Mouse (Mus musculus): ENCODE measurements around the gene Upk3b. TPM values are rescaled to one million over a fixed set of nuclear protein-coding genes. Genes with fewer than 3 reads are reported as not detected.
"Not testable (repeated sequence)": the region's sequence is repeated elsewhere in the genome, so short reads cannot be mapped to it uniquely, and the experiment has no call there.

The Upk3b gene
- polyA plus RNA-seq, 1 experiment: 0.34 TPM

- TF ChIP-seq EP300 (IDR thresholded peaks at IDR 0.05; ENCODE audit: insufficient read depth, low read depth, low read length): 0 out of 2 replicates have a peak, but pooled peaks have one; percentile 2
- no peak for TF ChIP-seq CTCF (IDR thresholded peaks at IDR 0.05; ENCODE audit: low read depth, low read length)
- H3K27me3 ChIP-seq (ENCODE audit: control insufficient read depth, insufficient read depth, low read length, poor library complexity, severe bottlenecking): no peaks in the 10 kb centered on the region
- no peaks in the 10 kb centered on the region for H3K36me3 ChIP-seq (ENCODE audit: control insufficient read depth, insufficient read depth, low read length, poor library complexity, severe bottlenecking)
- H3K9me3 ChIP-seq (replicated peaks; ENCODE audit: control insufficient read depth, insufficient read depth, low read length, poor library complexity, severe bottlenecking): no peaks in the 10 kb centered on the region
- H3K4me3 ChIP-seq (ENCODE audit: low read depth, low read length): 0 out of 2 replicates have a peak overlapping the region, but pooled peaks have one; percentile 2
- H3K4me1 ChIP-seq (ENCODE audit: control insufficient read depth, insufficient read depth, low read length): peaks cover 6% of the 10 kb centered on the region
- no peak overlapping the region for H3K9ac ChIP-seq (ENCODE audit: low read depth, poor library complexity, severe bottlenecking)
- no peak overlapping the region for H3K27ac ChIP-seq (ENCODE audit: insufficient read depth, low read length)
Measured at GRCm38 (mm10) chr5:136057085-136057484, 18.8 kb downstream of the Upk3b start.

DNA sequence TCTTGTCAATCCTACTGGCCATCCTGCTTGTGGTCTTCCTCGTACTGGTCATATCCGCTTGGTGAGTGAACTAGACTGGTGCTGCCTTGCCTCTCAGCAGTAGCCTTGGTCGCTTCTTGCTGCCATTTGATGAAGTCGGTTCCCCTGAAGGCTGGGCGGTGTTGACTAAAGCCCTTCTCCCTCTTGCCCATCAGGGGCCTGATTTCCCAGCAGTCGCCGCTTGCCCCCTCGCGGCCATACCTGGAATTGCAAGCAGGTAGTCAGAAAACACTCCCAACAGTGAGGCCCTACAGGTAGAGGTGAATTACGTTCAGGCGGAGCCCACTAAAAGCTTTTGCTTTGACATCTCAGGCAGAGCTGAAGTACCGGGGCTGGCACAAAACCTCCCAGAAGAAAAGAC, 23.3 kb downstream of the Upk3b start:
- no peak overlapping the region for H3K4me3 ChIP-seq (ENCODE audit: low read depth, low read length)
- no peaks in the 10 kb centered on the region for H3K9me3 ChIP-seq (replicated peaks; ENCODE audit: control insufficient read depth, insufficient read depth, low read length, poor library complexity, severe bottlenecking)
- no peak overlapping the region for H3K9ac ChIP-seq (ENCODE audit: low read depth, poor library complexity, severe bottlenecking)
- no peaks in the 10 kb centered on the region for H3K36me3 ChIP-seq (ENCODE audit: control insufficient read depth, insufficient read depth, low read length, poor library complexity, severe bottlenecking)
- H3K4me1 ChIP-seq (ENCODE audit: control insufficient read depth, insufficient read depth, low read length): peaks cover 6% of the 10 kb centered on the region
- H3K27me3 ChIP-seq (ENCODE audit: control insufficient read depth, insufficient read depth, low read length, poor library complexity, severe bottlenecking): no peaks in the 10 kb centered on the region
- peak overlapping the region; percentile 4; the same call in 1 of the 2 replicates for H3K27ac ChIP-seq (ENCODE audit: insufficient read depth, low read length)
- 0 out of 2 replicates have a peak, but pooled peaks have one; percentile 19 for TF ChIP-seq EP300 (IDR thresholded peaks at IDR 0.05; ENCODE audit: insufficient read depth, low read depth, low read length)
- TF ChIP-seq POLR2A (IDR thresholded peaks at IDR 0.05; ENCODE audit: insufficient read depth, low read length): no peak
- TF ChIP-seq CTCF (IDR thresholded peaks at IDR 0.05; ENCODE audit: low read depth, low read length): peak; percentile 92

GRCm38 (mm10) chr5:136063920-136064319, 25.6 kb downstream of the Upk3b start:
- TF ChIP-seq POLR2A (IDR thresholded peaks at IDR 0.05; ENCODE audit: insufficient read depth, low read length) (no peak), CTCF (IDR thresholded peaks at IDR 0.05; ENCODE audit: low read depth, low read length) (no peak), EP300 (IDR thresholded peaks at IDR 0.05; ENCODE audit: insufficient read depth, low read depth, low read length) (no peak)

DNA sequence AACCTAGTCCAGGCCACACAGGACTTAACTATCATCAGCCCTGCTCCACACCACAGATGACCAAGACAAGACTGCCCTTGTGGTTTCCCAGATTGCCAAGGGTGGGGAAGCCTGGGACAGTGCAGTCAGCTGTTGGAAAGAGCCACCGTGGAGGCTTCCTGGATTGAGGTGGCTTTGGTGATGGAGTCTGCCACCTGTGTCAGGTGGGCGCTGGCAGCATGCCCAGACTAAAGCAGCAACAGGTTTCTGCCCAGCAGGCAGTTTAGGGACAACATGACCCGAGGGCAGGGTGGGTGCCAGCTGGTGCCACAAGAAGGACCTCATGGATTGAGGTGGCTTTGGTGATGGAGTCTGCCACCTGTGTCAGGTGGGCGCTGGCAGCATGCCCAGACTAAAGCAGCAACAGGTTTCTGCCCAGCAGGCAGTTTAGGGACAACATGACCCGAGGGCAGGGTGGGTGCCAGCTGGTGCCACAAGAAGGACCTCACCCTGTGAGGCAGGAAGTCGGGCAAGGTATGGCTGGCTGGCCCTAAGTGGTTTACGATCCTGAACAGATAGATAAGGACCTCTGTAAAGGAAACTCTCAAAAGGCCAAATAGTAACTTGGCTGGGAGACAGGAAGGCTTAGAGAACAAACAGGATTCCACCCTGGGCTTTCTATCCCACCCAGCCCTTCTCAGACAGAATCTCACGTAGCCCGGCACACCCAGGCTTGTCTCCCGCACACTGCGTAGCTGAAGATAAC, 28.3 kb downstream of the Upk3b start:
- H3K9me3 ChIP-seq (replicated peaks; ENCODE audit: control insufficient read depth, insufficient read depth, low read length, poor library complexity, severe bottlenecking); H3K27me3 ChIP-seq (ENCODE audit: control insufficient read depth, insufficient read depth, low read length, poor library complexity, severe bottlenecking); H3K9ac ChIP-seq (ENCODE audit: low read depth, poor library complexity, severe bottlenecking); H3K36me3 ChIP-seq (ENCODE audit: control insufficient read depth, insufficient read depth, low read length, poor library complexity, severe bottlenecking); H3K4me1 ChIP-seq (ENCODE audit: control insufficient read depth, insufficient read depth, low read length); H3K27ac ChIP-seq (ENCODE audit: insufficient read depth, low read length); H3K4me3 ChIP-seq (ENCODE audit: low read depth, low read length): not testable (repeated sequence)

More at GRCm38 (mm10) chr5:136063920-136064319, 25.6 kb downstream of the Upk3b start:
- H3K27ac ChIP-seq (ENCODE audit: insufficient read depth, low read length): no peak overlapping the region
- no peaks in the 10 kb centered on the region for H3K9me3 ChIP-seq (replicated peaks; ENCODE audit: control insufficient read depth, insufficient read depth, low read length, poor library complexity, severe bottlenecking)
- no peaks in the 10 kb centered on the region for H3K36me3 ChIP-seq (ENCODE audit: control insufficient read depth, insufficient read depth, low read length, poor library complexity, severe bottlenecking)
- no peak overlapping the region for H3K4me3 ChIP-seq (ENCODE audit: low read depth, low read length)
- H3K4me1 ChIP-seq (ENCODE audit: control insufficient read depth, insufficient read depth, low read length): peaks cover 2% of the 10 kb centered on the region
- no peaks in the 10 kb centered on the region for H3K27me3 ChIP-seq (ENCODE audit: control insufficient read depth, insufficient read depth, low read length, poor library complexity, severe bottlenecking)
- H3K9ac ChIP-seq (ENCODE audit: low read depth, poor library complexity, severe bottlenecking): no peak overlapping the region

- Histone ChIP-seq H3K27ac (ENCODE audit: insufficient read depth, low read length) (no peak overlapping the region), H3K9me3 (replicated peaks; ENCODE audit: control insufficient read depth, insufficient read depth, low read length, poor library complexity, severe bottlenecking) (no peaks in the 10 kb centered on the region), H3K4me1 (ENCODE audit: control insufficient read depth, insufficient read depth, low read length) (no peaks in the 10 kb centered on the region), H3K36me3 (ENCODE audit: control insufficient read depth, insufficient read depth, low read length, poor library complexity, severe bottlenecking) (no peaks in the 10 kb centered on the region), H3K4me3 (ENCODE audit: low read depth, low read length) (no peak overlapping the region), H3K9ac (ENCODE audit: low read depth, poor library complexity, severe bottlenecking) (no peak overlapping the region), H3K27me3 (ENCODE audit: control insufficient read depth, insufficient read depth, low read length, poor library complexity, severe bottlenecking) (no peaks in the 10 kb centered on the region)
- no peak for TF ChIP-seq EP300 (IDR thresholded peaks at IDR 0.05; ENCODE audit: insufficient read depth, low read depth, low read length)
- no peak for TF ChIP-seq POLR2A (IDR thresholded peaks at IDR 0.05; ENCODE audit: insufficient read depth, low read length)
- no peak for TF ChIP-seq CTCF (IDR thresholded peaks at IDR 0.05; ENCODE audit: low read depth, low read length)
Measured at GRCm38 (mm10) chr5:136069411-136069810, 31.1 kb downstream of the Upk3b start.

DNA sequence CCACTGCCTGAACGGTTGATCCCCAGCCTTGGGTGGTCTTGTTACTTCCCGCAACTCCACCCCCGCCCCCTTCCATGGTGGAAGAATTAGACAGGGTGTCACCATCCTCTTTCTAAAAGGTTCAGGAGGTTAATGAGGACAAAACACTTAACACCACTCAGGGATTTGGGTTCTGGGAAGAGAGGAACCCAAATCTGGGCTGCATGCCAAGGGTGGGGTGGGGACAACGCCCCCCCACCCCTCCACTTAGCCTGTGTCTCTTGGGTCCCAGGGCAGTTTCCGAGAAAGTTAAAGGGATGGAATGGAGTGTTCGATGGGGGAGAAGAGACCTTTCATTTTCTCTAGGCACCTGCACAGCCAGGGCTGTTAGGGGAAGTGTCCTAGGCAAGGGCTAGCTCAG, 34.8 kb downstream of the Upk3b start:
- Histone ChIP-seq H3K4me1 (ENCODE audit: control insufficient read depth, insufficient read depth, low read length) (peaks cover 6% of the 10 kb centered on the region), H3K27ac (ENCODE audit: insufficient read depth, low read length) (no peak overlapping the region), H3K4me3 (ENCODE audit: low read depth, low read length) (no peak overlapping the region), H3K27me3 (ENCODE audit: control insufficient read depth, insufficient read depth, low read length, poor library complexity, severe bottlenecking) (no peaks in the 10 kb centered on the region), H3K9ac (ENCODE audit: low read depth, poor library complexity, severe bottlenecking) (no peak overlapping the region), H3K9me3 (replicated peaks; ENCODE audit: control insufficient read depth, insufficient read depth, low read length, poor library complexity, severe bottlenecking) (no peaks in the 10 kb centered on the region), H3K36me3 (ENCODE audit: control insufficient read depth, insufficient read depth, low read length, poor library complexity, severe bottlenecking) (no peaks in the 10 kb centered on the region)
- TF ChIP-seq EP300 (IDR thresholded peaks at IDR 0.05; ENCODE audit: insufficient read depth, low read depth, low read length) (no peak), POLR2A (IDR thresholded peaks at IDR 0.05; ENCODE audit: insufficient read depth, low read length) (no peak), CTCF (IDR thresholded peaks at IDR 0.05; ENCODE audit: low read depth, low read length) (no peak)
